Mouse (Mus musculus) embryonic facial prominence, embryonic 14.5 days (tissue): Measurements from ENCODE around the gene Mrpl27. TPM values are rescaled to one million over a fixed set of nuclear protein-coding genes. Genes with fewer than 3 reads are reported as not detected.
"Not testable (repeated sequence)": the region's sequence is repeated elsewhere in the genome, so short reads cannot be mapped to it uniquely, and the experiment has no call there.

Experiments used
- ATAC-seq: fragments of 200-750 bp; cut with Nextera tagmentation; 2 replicates; pipeline ENCODE4 v1.8.0; 2017; ENCODE audit warnings: low read depth, moderate number of reproducible peaks, moderate TSS enrichment
- DNase-seq: peaks from one replicate; pipeline ENCODE4 v3.0.0-alpha.2; 2015; ENCODE audit warnings: low spot score
- H3K27ac ChIP-seq: fragments of 300-500 bp; sonication (generic); replicated peaks from 2 replicates; pipeline ENCODE4 v1.5.1; 2014; ENCODE audit warnings: low read depth, mild to moderate bottlenecking, low read length, moderate library complexity
- H3K27me3 ChIP-seq: fragments of 300-500 bp; sonication (generic); replicated peaks from 2 replicates; pipeline ENCODE4 v1.6.1; 2014; ENCODE audit warnings: low read length; ENCODE audit not compliant: control insufficient read depth, insufficient read depth
- H3K36me3 ChIP-seq: fragments of 300-500 bp; sonication (generic); 2 replicates; pipeline ENCODE4 v1.6.1; 2014; ENCODE audit warnings: low read length, mixed read lengths; ENCODE audit not compliant: control insufficient read depth, insufficient read depth
- H3K4me1 ChIP-seq: fragments of 300-500 bp; sonication (generic); 2 replicates; pipeline ENCODE4 v1.6.1; 2014; ENCODE audit warnings: antibody characterized with exemption, low read length; ENCODE audit not compliant: control insufficient read depth, insufficient read depth
- H3K4me2 ChIP-seq: fragments of 300-500 bp; sonication (generic); 2 replicates; pipeline ENCODE4 v1.6.1; 2014; ENCODE audit warnings: low read depth, mild to moderate bottlenecking, low read length, moderate library complexity, mixed read lengths
- H3K4me3 ChIP-seq: fragments of 300-500 bp; sonication (generic); 2 replicates; pipeline ENCODE4 v1.5.1; 2014; ENCODE audit warnings: low read depth, mild to moderate bottlenecking, low read length
- H3K9ac ChIP-seq: fragments of 300-500 bp; sonication (generic); 2 replicates; pipeline ENCODE4 v1.6.1; 2014; ENCODE audit warnings: low read depth, mild to moderate bottlenecking, low read length, moderate library complexity, mixed read lengths
- H3K9me3 ChIP-seq: fragments of 300-500 bp; sonication (generic); 2 replicates; pipeline ENCODE4 v1.6.1; 2016; ENCODE audit warnings: low read length; ENCODE audit not compliant: control insufficient read depth
- WGBS: fragments of 180-500 bp; shearing (Covaris S2); extraction: QIAGEN DNeasy Blood & Tissue Kit; methylation state at CpG from one replicate; pipeline ENCODE4 v1.1.7; 2014; 5-methylcytosine and 5-hydroxymethylcytosine counted together
- polyA plus RNA-seq: library from polyadenylated mRNA; unstranded; fragments of >200 nt; fragmentation: Nextera tagmentation; extraction: Ambion mirVana; gene quantifications from 2 replicates; pipeline ENCODE4 v1.2.1, GENCODE M21; 2014

The Mrpl27 gene
- polyA plus RNA-seq, 1 experiment from 2014 or later, result 98.3 TPM

- not testable (repeated sequence) for DNase-seq, H3K9me3 ChIP-seq, ATAC-seq, H3K27ac ChIP-seq, H3K4me3 ChIP-seq, H3K4me2 ChIP-seq, H3K9ac ChIP-seq, H3K27me3 ChIP-seq
- Histone ChIP-seq H3K36me3 (peaks cover 27% of the 10 kb centered on the region), H3K4me1 (peaks cover 14% of the 10 kb centered on the region)
- 92% methylated on average over 5 of the region's 7 CpGs for WGBS
Measured at GRCm38 (mm10) chr11:94651241-94651640, 2.3 kb upstream of the Mrpl27 start.

- Histone ChIP-seq H3K9ac (no peak overlapping the region; the same call in 1 of the 2 replicates), H3K4me3 (peak overlapping the region; percentile 62), H3K27me3 (no peaks in the 10 kb centered on the region), H3K4me1 (peaks cover 14% of the 10 kb centered on the region), H3K36me3 (peaks cover 25% of the 10 kb centered on the region), H3K9me3 (no peaks in the 10 kb centered on the region), H3K27ac (no peak overlapping the region), H3K4me2 (peak overlapping the region; percentile 85)
- DNase-seq, result no peak
- 51% methylated on average over 8 of the region's 8 CpGs for WGBS
- ATAC-seq, result no peak
Measured at GRCm38 (mm10) chr11:94652973-94653372, 594 bp upstream of the Mrpl27 start.

GRCm38 (mm10) chr11:94661344-94661743 is 7.8 kb downstream of the Mrpl27 start:
- Histone ChIP-seq H3K4me3 (no peak overlapping the region), H3K4me2 (no peak overlapping the region), H3K36me3 (peaks cover 94% of the 10 kb centered on the region), H3K27ac (no peak overlapping the region), H3K9ac (no peak overlapping the region), H3K27me3 (no peaks in the 10 kb centered on the region), H3K4me1 (no peaks in the 10 kb centered on the region), H3K9me3 (no peaks in the 10 kb centered on the region)
- ATAC-seq (no peak), DNase-seq (no peak)
- 63% methylated on average over 1 of the region's 1 CpGs for WGBS

GRCm38 (mm10) chr11:94665281-94665680 is 11.7 kb downstream of the Mrpl27 start:
- H3K4me1 ChIP-seq, result no peaks in the 10 kb centered on the region
- WGBS, result 93% methylated on average over 6 of the region's 6 CpGs
- no peak overlapping the region for H3K4me2 ChIP-seq
- no peaks in the 10 kb centered on the region for H3K9me3 ChIP-seq
- no peak for DNase-seq
- no peaks in the 10 kb centered on the region for H3K27me3 ChIP-seq
- no peak overlapping the region for H3K9ac ChIP-seq
- no peak overlapping the region for H3K27ac ChIP-seq
- ATAC-seq, result no peak
- H3K4me3 ChIP-seq, result no peak overlapping the region
- H3K36me3 ChIP-seq, result peaks cover 96% of the 10 kb centered on the region

GRCm38 (mm10) chr11:94674984-94675383 is 21.4 kb downstream of the Mrpl27 start:
- Histone ChIP-seq H3K27ac (no peak overlapping the region), H3K4me1 (peaks cover 28% of the 10 kb centered on the region), H3K9ac (no peak overlapping the region), H3K4me2 (peak overlapping the region; percentile 91; the same call in 1 of the 2 replicates), H3K27me3 (no peaks in the 10 kb centered on the region), H3K4me3 (no peak overlapping the region), H3K36me3 (peaks cover 10% of the 10 kb centered on the region), H3K9me3 (no peaks in the 10 kb centered on the region)
- WGBS, result 71% methylated on average over 5 of the region's 5 CpGs
- DNase-seq (no peak), ATAC-seq (no peak)

GRCm38 (mm10) chr11:94675446-94675845 is 21.9 kb downstream of the Mrpl27 start:
- Histone ChIP-seq H3K9me3 (0 out of 2 replicates have a peak, but pooled peaks cover under 1% of the 10 kb centered on the region), H3K4me3 (no peak overlapping the region), H3K27me3 (no peaks in the 10 kb centered on the region), H3K4me2 (peak overlapping the region; percentile 91; the same call in 1 of the 2 replicates), H3K36me3 (peaks cover 6% of the 10 kb centered on the region), H3K9ac (peak overlapping the region; percentile 37; the same call in 1 of the 2 replicates), H3K4me1 (peaks cover 28% of the 10 kb centered on the region), H3K27ac (no peak overlapping the region)
- WGBS, result 74% methylated on average over 5 of the region's 5 CpGs
- no peak for ATAC-seq
- DNase-seq, result no peak

GRCm38 (mm10) chr11:94676308-94676707 is 22.7 kb downstream of the Mrpl27 start:
- Histone ChIP-seq H3K9me3 (0 out of 2 replicates have a peak, but pooled peaks cover 3% of the 10 kb centered on the region), H3K27me3 (no peaks in the 10 kb centered on the region), H3K4me1 (peaks cover 28% of the 10 kb centered on the region), H3K27ac (no peak overlapping the region), H3K4me3 (peak overlapping the region; percentile 98), H3K36me3 (no peaks in the 10 kb centered on the region), H3K9ac (peak overlapping the region; percentile 95), H3K4me2 (peak overlapping the region; percentile 91)
- ATAC-seq (no peak), DNase-seq (peak; percentile 11)
- 39% methylated on average over 4 of the region's 4 CpGs for WGBS

GRCm38 (mm10) chr11:94676754-94677606 is 23.4 kb downstream of the Mrpl27 start, which contains the start of gene Xylt2:
Gene Xylt2 (minus strand): TSS chr11:94677515.
- H3K27ac ChIP-seq, result peak within 1 kb of the TSS; percentile 90
- H3K36me3 ChIP-seq, result no peaks in the 10 kb centered on the region
- H3K4me1 ChIP-seq, result peaks cover 28% of the 10 kb centered on the region
- H3K4me3 ChIP-seq, result peak within 1 kb of the TSS; percentile 98
- DNase-seq (peak; percentile 96), ATAC-seq (peak; percentile 96)
- 0 out of 2 replicates have a peak, but pooled peaks cover 3% of the 10 kb centered on the region for H3K9me3 ChIP-seq
- H3K4me2 ChIP-seq, result peak within 1 kb of the TSS; percentile 91
- H3K27me3 ChIP-seq, result no peaks in the 10 kb centered on the region
- WGBS, result under 1% methylated on average over 29 of the region's 82 CpGs
- H3K9ac ChIP-seq, result peak within 1 kb of the TSS; percentile 95
